Mouse (Mus musculus) ovary, postnatal 10 days (tissue): ENCODE results near the gene Hjurp.
"Not testable (repeated sequence)": the region's sequence is repeated elsewhere in the genome, so short reads cannot be mapped to it uniquely, and the experiment has no call there.

Experiments
- DNase-seq: peaks from one replicate; pipeline ENCODE4 v3.0.0; 2022; ENCODE audit warnings: low spot score

Gene Hjurp

DNA sequence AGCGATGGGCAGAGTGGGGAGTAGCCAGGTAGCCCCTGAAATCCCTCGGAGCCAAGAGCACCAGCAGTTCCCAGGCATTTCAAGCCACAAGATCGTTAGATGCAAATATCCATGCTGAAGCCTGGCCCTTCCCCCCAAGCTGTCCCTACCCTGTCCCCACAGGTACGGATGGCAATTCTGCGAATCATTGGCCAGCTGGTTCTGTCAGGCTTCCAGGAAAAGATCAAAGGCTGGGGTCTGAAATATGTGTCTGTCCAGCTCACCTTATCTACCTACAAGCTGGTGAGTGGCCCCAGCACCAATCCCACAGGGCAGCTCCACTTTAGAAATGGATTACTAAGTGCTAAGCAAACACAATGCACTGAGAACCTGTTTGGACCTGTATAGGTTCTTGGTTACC, 40.1 kb downstream of the Hjurp start:
- no peak for DNase-seq

DNA sequence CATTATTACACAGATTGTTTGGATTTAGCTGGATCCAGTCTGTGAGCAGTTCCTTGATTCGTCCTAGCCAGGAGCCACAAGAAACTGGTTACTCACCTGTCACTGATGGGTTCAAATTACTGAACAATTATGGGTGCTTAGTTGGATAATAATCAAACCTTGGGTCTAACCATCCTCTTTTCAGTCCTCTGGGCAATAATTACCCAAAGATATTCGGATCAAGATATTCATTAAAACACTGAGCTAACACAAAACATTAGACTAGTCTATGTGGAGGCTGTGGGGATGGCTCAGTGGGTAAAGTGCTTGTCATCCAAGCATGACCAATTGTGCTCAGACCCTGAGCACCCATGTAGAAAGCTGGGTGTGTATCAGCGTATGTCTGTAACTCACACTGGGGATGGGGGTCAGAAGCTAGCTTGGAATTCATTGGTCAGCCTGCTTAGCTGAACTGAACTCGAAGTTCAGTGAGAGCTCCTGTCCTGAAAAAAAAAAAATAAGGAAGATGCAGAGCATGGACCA, 41.5 kb downstream of the Hjurp start:
- no peak for DNase-seq

DNA sequence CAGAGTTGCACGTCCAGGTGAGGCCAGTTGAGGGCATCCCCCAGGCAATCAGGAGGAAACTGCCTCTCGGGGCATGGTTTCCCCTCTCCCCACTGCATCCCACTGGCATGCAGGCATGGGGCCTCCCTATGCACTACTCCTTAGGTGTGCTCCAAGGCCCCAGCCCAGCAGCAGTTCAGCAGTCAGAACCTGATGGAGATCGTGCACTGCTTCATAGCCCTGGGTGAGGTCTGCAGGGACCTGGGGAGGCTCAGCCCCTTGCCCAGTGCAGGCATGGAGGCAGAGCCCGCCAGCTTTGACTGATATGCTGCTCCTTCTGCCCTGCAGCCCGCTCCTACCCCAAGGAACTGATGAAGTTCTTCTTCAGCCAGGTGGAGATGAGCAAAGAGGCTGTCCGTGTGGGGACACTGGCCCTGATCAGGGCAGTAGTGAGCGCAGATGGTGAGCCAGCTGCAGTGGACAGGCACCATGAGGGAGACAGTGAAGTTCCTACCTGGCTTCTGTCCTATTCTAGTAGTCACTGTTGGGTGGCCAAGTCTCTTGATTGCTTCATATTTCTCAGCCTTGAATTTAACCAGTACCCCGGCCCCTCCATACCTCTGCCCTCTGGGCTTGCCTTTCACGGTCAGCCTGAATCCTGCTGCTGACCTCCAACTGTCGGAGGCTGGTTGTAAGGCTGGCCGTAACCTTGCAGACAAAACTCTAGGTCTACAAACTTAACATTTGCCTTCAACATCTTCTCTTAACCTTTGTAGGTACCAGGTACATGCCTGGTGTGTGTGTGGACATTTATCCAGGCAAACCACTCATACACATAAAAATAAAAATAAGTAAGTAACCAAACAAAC, 42.2 kb downstream of the Hjurp start:
- no peak for DNase-seq

- DNase-seq = no peak
These were observed 42.8 kb downstream of the Hjurp start for GRCm38 (mm10) chr1:88234646-88235045.

GRCm38 (mm10) chr1:88234248-88234610, 43.2 kb downstream of the Hjurp start:
- DNase-seq = no peak

GRCm38 (mm10) chr1:88233421-88234247, 43.8 kb downstream of the Hjurp start:
- no peak for DNase-seq

DNA sequence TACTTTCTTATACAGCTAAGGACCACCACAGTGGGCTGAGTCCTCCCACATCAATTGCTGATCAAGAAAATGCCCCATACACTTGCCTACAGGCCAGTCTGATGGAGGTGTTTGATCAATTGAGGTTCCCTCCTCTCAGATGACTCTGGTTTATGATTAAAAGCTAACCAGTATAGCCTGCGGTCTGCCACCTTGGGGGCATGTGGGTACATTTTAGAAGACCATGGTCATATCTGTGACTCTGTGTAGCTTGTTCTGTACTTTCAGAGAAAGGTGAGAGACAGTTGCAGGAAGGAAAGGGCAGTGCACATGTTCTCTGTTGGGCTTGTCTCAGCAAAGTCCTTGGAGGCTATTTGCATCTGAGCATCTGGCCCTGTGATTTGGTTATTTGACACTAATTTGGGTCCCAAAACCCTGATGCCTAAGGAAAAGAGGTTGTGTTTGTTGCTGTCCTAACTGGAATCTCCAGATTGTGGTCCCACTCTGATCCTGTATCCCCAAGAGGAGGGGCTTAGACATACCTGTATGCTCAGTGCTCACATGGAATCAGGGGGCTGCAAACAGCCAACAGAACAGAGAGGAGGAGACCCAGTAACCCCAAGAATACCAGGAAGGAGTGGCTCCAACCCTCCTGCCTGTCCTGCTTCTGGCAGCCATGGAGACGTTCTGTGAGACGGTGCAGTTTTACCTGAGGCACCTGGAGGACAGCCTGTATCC, 44.6 kb downstream of the Hjurp start:
- no peak for DNase-seq

DNA sequence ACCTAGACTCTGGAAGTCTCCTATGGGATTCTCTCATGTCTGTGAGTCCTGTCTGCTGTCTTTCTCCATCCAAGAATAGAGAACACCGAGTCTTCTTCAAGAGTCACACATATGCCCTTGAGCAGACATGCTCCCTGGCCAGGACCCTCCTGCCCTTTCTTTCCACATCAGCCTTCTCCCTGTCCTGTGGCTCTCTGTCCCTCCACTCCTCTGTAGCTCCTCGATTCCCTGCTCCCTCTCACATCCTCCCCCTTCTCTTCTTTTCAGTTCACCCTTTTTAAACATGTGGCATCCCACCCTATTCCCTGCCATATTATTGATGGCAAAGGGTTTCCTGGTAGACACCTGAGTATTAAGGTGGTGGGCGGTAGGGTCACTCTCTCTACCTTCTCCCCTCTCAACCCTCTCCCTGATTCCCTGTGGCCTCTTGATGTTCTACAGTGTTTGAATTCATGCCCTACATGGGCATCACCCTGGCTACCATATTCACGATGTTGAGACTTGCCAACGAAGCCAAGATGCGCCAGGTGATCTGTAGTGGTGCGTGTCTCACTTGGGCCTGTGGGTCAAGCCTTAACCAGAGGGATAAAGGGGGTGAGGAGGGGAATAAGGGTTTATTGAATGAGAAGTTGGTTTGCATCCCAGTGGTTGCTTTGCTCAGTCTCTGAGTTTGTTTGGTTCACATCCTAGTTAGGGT, 45.5 kb downstream of the Hjurp start:
- DNase-seq = no peak

DNA sequence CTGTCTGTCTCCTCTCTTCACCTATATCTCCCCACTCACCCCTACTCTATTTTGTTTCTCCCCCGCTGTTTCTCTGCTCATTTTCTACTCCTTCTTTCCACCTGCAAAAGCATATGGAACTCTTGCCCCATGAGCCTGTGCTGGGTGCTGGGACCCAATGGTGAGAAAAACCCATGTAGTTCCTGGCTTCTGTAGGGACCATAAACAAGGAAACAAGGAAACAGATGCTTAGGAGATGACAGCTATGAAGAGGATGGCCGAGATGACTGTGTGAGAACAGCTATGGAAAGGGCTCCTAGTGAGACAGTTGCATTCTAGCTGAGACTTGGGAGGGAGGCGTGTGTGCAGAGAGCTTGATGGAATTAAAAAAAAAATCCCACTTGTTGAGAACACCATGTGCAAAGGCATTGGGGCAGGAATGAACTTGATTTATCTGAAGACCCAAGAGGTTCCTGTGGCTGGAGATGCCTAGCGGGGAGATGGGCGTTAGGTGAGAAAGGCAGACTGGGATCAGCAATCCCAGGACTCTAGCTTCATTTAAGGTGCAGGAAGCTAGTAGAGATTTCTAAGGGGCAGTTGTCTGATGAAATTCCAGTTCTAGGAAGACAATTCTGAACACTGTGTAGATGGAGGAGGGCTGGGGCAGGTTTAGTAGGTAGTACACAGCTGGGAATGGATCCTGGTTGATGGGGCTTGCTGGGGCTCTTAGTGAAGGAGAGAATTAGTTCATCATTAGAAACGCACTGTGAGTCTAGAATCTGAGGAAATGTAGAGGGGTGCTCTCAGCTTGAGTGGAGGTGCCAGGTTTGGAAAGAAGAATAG, 46.2 kb downstream of the Hjurp start:
- DNase-seq = no peak

GRCm38 (mm10) chr1:88230421-88230820, 47.0 kb downstream of the Hjurp start:
- no peak for DNase-seq

DNA sequence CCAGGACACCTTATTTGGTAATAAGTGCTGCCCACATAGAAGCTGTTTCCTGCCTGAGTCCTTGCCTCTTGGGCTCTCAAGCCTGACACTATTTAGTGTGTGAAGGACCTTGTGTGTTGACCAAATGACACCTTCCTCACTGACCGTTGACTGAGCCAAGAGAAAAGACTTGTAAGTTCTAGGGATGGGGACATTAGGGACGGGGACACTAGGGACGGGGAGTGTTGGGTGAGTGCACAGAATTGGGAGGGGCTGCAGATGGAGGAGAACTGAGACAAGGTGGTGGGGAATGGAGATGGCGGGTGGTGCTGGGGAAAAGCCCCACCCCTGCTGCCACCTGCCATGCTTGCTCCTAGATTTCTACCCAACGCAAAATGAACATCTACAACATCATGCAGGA, 47.4 kb downstream of the Hjurp start:
- DNase-seq = no peak

DNA sequence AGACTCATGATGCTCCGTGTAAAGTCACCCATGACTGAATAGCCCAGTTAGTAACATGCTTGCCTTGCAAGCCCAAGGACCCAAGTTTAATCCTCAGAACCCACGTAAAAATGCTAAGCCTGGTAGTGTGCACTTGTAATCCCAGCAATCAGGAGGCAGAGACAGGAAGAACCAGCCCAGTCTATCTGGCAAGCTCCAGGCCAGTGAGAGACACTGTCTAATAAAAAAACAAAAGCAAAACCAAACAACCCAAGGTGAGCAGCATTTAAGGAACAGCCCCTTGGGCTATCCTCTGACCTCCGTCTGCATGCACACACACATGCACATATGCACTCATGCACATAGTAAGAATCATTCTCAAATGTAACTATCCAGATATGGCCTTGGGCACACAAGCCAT, 47.9 kb downstream of the Hjurp start:
- no peak for DNase-seq

GRCm38 (mm10) chr1:88228121-88228520, 49.3 kb downstream of the Hjurp start:
- DNase-seq = no peak

- peak; percentile 8 for DNase-seq
These were observed 50.0 kb downstream of the Hjurp start for GRCm38 (mm10) chr1:88227482-88227881.

GRCm38 (mm10) chr1:88226670-88227379, 50.6 kb downstream of the Hjurp start, which contains the start of gene Mroh2a:
TSS of gene Mroh2a (plus strand) at chr1:88226986.
- DNase-seq = no peak

DNA sequence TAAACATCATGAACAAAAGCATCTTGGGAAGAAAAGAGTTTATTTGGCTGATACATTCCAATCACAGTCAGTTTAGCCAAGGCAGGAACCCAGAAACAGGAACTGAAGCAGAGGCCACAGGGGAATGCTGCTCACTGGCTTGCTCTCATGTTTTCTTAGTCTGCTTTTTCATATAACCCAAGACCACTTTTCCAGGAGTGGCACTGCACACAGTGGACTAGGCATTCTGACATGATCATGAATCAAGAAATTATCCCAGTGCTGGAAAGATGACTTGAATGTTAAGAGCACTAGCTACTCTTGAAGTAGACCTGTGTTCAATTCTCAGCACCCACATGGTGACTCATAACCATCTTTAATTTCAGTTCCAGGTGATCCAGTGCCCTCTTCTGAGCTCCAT, 51.7 kb downstream of the Hjurp start:
- DNase-seq = no peak

DNA sequence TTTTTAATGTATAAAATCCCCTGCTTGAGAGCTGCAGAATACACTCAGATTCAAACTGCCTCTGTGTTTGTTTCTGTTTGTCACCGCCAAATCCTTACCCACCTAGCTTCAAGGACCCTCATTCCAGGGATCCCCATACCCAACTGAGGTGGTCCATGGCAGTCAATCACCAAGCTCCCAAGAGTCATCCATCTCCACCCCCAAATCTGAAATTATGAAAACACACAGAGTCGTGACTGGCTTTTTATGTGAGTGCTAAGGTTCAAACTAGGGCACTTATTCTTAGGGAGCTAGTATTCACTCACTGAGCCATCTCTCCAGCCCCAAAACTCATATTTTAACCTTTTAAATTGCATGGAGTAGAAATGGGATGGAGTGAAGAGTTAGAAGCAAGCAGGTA, 52.1 kb downstream of the Hjurp start:
- DNase-seq = not testable (repeated sequence)

- DNase-seq = peak; percentile 58
These were observed 53.2 kb downstream of the Hjurp start for GRCm38 (mm10) chr1:88224029-88224776.

GRCm38 (mm10) chr1:88223591-88223990, 53.8 kb downstream of the Hjurp start:
- peak; percentile 7 for DNase-seq
